Mouse (Mus musculus) NIH3T3 (cell line): ENCODE results near the gene Fam189b.
"Not testable (repeated sequence)": the region's sequence is repeated elsewhere in the genome, so short reads cannot be mapped to it uniquely, and the experiment has no call there.

Experiments used
- DNase-seq: peaks from one replicate; pipeline ENCODE4 v3.0.0-alpha.2; 2012; ENCODE audit warnings: low read depth

Gene Fam189b

DNA sequence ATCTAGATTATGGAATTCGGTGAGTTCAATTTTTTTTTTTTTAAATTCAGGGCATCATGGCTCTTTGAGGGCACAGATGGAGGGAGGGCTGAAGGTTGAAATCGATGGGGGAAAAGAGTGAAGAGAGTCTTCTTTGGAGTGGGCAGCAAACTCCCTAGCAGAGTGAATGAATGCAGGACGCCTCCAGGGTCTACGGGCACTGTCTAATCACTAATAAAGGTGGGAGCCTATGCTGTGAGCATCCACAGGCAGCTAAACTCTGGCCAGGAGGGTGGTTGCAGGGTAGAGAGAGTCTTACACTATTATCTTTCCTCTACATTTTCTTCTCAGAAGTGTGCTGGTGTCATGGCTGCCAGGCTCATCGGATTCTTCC is 20.2 kb downstream of the Fam189b start:
- peak; percentile 18 for DNase-seq

DNA sequence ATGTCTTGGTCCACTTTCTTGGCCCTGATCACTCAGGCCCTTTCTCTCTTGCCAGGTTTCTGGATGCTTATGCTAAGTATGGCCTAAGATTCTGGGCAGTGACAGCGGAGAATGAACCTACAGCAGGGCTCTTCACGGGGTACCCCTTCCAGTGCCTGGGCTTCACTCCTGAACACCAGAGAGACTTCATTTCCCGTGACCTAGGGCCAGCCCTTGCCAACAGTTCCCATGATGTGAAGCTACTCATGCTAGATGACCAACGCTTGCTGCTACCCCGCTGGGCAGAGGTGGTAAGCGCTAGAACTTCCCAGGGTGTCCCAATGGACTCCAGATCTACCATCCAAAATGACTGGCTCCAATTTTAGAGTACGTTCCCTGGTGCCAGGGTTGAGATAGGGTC is 23.1 kb downstream of the Fam189b start:
- no peak for DNase-seq

DNA sequence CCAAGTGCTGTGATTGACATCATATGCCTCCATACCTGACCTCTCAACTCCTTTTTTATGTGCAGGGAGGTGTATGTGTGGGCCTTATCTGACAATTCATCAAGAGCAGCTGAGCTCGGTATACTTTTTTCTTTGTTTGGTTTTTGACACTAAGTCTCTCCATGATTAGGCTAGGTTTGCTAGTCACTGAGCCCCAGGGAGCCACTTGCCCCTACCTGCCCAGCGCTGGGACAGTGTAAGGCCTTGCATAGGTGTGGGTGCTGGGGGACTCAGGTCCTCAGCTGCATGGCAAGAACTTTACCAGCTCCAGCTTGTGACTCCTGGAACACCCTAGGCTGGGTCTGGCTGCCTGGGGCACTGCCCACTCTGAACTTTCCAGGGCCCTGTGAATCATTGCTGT is 23.8 kb downstream of the Fam189b start:
- DNase-seq = no peak

DNA sequence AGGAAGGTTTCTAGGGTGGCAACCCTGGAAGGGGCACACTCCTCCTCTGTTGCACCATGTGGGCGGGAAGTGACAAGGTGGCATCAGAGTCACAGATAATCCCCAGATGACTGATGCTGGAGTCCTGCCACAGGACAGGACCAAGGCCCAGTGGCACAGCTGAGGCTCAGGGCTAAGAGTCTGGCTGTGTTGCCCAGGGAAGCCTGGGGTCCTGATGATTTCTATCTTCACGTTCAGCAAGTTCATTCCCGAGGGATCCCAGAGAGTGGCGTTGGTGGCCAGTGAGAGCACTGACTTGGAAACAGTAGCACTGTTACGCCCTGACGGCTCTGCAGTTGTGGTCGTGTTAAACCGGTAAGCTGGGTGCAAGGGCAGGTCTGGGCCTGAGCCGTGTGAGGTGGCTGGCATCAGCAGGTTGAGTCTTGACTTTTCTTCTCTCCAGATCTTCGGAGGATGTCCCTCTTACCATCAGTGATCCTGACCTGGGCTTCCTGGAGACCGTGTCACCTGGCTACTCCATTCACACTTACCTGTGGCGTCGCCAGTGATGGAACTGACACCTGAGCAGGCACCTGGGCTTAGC is 25.2 kb downstream of the Fam189b start:
- DNase-seq = no peak

DNA sequence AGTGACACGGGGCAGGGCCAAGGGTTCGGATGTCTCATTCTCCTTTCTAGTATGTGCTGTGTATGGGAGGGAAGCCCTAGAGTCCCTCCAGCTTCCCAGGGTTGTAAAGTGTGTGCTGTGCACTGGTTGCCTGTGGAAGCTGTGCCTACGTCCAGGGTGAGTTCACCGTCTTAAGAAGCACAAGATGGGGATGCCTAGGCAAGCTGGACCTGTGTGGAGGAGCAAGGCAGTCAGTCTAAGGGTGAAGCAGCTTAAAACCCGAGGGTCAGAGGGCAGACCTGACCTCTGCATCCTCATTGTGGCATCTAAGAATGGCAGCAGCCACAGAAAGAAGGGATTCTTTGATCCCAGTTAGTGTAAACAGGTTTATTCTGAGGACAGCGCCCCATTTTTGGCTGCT is 25.8 kb downstream of the Fam189b start:
- no peak for DNase-seq

DNA sequence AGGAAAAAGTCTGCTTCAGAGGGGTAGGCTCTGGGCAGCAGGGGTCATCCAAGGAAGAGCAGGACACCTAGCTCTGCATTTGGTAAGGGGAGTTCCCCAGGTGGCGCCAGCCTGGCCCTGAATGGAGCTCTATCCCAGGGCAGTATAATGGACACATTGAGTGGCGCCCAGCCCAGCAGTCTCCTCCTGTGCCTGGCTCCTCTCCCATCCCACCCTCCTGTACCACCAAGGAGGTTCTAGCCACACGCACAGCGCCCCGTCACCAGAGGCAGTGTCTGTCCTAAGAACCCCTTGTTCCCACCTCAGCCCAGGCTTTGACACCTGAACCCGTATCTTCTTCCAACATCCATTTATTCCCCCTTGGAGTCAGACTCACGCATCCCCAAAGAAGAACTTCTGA is 26.8 kb downstream of the Fam189b start:
- no peak for DNase-seq

DNA sequence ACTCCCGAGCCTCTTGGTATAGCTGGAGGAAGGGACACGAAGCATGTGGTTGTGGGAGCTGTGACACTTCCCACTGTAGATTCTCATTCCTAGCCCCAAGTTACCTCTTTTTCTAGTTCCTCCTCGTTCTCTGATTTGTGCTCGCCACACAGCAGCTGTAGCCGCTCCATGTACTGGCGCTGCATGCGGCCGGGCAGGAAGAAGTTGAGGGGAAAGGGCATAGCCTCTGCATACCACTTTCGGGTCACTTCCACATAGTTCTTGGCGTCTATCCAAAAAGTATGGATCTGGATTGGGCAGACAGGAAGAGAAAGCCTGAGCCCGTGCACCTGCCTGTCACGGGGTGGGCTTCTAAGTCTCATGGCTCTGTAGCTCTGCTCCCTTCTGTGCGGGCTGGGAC is 27.2 kb downstream of the Fam189b start:
- no peak for DNase-seq

DNA sequence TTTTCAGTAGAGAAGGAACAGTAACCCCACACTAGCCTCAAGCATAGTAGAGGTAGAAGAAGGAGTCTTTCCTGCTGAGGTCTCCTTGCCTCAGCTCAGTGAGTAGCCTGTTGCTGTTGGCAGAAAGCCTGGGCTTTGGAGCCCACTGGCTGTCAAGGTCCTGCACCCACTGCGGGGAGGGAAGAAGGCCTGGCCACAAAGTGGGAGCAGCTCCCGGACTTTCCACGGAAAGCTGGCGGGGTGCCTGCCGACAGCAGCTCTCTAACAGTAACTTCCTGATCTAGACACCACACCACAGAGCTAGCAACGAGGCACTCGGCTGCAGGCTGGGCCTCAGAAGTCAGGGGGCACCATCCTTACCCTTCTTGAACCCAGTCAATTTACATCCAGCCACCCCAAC is 27.8 kb downstream of the Fam189b start:
- peak; percentile 21 for DNase-seq

DNA sequence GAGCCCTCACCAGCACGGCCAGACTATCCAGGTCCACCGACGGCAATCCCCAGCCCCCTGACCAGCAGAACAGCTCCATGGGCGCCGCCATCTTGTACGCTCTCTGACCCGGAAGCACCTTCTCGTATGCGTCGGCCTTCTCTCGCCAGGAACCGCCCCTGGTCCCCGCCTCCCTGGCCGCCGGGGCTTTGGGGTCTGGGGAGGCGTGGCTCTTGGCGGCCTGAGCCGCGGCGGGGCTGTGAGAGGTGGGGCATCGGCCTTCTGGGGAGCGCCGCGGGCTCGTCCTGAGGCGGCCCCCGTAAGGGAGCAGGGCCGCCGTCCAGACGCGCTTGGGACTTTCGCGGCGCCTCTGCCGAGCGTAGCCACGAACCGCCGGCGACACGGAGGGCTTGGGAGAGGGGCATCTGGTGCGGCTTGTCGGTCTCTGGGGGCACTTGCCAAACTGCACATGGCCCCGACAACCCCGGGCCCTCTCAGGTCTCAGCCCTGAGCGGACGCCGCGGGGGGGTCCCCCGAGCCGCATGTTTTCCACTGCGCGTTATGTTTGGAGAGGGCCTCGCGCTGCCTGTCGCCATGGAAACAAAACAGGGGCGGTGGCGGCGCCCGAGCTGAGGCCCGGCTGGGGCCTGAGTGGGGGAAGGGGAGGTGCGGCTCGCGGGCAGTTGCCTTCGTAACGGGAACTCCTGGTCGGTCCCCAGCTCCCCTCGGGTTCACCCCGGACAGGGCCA is 31.0 kb downstream of the Fam189b start:
- peak; percentile 97 for DNase-seq

DNA sequence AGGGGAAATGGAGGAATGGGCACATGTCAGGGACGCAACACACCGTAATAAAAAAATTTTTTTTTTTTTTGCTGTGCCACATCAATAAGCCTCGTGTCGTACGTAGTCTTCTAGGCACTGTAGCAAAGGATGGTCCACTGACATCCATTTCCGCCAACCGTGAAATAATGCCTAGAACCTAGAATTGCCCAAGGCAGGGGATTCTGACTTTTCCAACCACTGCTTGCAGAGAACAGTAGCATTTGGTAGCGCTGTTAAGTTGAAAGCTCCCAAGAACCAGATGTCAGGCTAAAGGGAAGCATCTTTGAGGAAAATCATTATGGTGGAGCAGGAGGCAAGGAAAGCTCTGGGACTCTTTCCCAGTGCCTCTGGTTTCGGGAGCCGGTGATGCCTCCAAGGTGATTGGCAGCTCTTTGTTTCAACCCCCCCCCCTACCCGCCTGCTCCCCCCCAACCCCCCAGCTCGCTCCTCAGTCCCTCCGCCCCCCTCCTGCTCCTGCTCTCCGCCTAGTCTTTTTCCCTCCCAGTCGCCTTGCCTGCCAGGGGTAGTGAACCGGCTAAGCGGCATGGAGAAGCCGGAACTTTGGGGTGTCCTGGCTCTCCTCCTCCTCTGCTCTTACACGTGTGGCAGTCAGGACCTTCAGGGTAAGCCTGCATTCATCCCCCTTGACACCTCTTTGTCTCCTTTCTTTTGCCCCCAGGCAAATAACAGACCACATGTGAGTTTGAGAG is 31.9 kb downstream of the Fam189b start, which contains the start of gene Thbs3:
Thbs3 (plus strand) TSS at position 500 of the 731 bp plus-strand sequence.
- DNase-seq = peak; percentile 76

DNA sequence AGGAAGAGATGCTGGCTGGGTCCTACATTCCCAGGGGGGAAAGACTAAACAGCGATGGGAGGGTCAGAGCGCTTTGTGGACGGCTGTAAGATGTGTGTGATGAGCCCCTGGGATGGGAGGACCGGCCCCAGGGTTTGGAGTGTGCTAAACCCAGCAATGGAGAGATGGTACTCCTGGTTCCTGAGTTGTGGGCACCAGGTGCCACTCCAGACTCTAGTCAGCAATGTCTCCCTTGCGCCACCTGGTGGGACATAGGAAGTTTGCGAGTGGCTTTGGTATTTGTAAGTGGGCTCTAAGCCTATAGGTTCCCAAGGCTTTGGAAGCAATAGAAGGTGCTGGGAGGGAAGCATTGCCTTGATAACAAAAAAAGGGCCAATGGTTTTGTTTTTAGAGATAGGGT is 32.9 kb downstream of the Fam189b start:
- peak; percentile 94 for DNase-seq

DNA sequence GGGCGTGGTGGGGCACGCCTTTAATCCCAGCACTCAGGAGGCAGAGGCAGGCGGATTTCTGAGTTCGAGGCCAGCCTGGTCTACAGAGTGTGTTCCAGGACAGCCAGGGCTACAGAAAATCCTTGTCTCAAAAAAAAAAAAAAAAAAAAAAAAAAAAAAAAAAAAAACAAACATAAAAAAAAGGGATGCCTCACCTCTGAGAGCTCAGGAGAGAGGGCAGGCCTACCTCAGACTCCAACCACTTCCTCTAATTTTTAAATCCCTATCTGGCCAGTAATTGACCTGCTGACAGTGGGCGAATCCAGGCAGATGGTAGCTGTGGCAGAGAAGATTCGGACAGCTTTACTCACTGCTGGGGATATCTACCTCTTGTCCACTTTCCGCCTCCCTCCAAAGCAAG is 33.5 kb downstream of the Fam189b start:
- DNase-seq = not testable (repeated sequence)

DNA sequence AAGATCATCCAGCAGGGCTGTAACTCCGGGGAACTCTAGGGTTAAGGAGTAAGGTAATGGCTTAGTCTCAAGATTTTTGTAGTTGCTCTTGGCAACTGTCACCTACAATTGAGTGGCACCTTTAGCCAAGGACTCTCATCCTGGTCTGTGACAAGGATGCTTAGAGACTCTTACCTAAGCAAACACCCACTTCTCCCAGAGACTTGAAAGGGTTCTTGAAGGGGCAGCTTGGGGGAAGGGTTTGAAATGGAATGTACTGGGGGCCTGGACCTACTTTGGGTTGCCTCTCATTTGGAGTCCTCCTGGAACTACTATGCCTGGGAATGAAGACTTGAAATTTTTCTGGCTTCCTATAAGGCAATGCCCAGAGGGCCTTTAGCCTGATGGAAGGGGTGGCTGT is 35.3 kb downstream of the Fam189b start:
- DNase-seq = no peak

DNA sequence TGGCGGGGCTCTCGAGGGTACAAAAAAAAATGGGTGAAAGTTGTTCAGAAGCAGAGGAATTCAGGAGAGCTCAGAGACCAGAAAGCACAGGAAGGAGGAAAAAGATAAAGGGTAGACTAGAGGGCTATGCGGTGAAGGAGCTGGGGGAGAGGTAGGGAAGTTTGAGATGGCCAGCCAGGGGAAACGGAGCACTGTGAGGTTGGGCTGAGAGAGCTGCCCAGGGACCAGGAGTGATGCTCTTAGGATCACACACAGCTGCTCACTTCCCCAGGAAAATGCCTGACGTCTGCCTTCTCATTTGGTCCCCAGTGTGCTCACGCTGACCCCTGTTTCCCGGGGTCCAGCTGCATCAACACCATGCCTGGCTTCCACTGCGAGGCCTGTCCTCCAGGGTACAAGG is 36.6 kb downstream of the Fam189b start:
- peak; percentile 50 for DNase-seq

DNA sequence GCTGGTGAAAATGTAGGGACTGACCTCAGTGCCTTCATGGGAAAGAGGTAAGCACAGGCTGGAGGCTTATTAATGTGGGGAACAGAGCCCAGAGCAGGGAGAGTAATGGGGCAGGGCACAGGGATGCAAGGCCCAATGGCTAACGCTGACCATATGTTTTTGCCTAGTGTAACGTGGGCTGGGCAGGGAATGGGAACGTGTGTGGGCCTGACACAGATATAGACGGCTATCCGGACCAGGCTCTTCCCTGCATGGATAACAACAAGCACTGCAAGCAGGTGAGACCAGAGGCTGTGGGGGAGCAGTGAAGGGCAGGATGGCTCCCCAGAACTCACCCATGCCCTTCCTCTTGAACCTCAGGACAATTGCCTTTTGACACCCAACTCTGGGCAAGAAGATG is 38.2 kb downstream of the Fam189b start:
- DNase-seq = no peak

DNA sequence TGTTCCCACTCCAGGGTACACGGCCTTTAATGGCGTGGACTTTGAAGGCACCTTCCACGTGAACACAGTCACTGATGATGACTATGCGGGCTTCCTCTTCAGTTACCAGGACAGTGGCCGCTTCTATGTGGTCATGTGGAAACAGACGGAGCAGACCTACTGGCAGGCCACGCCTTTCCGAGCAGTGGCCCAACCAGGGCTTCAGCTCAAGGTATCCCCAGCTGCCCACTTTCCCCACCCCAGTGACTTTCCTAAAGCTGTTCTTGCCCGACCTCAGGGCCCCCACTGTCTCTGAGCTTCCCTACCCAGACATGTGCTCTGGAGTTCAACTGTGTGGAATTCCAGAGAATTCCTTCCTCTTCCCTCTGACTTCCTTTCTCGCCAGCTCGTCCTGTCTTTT is 41.9 kb downstream of the Fam189b start:
- no peak for DNase-seq

DNA sequence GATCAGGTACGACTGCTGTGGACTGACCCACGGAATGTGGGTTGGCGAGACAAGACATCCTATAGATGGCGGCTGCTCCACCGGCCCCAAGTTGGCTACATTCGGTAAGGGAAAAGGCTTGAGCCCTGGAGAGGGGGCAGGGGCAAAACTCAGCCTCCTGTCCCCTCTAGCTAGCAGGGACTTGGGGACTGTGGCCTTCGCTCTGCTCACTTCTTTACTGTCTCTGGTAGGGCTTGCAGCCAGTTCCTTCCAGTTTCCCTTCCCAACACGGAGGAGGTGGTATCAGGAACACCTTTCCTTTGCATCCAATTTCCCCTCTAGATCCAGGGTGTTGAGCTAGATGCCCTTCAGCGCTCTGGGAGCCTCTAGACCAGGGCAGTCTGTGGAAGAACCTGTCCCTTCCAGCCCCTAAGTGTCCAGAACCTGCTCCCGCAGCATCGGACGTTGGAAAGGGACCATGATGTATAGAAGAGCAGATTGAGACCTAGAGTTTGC is 42.4 kb downstream of the Fam189b start:
- DNase-seq = no peak

DNA sequence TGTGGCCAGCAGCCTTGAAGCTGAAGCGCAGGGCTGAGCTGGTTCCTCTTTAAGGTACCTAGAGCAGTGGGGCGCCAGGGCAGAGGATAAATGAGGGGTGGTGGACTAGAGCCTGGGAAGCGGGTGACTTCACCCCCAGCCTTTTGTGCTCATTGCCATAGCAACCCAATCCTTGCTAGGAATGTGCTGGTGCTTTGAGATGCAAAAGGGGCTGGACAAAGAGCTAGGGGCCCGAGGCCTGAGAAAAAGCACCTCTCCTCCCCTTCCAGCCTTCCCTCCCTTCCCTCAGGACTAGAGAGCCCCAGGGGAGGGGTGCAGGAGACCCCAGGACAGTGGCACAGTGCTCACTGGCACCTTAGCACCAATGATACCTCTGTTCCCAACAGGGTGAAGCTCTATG is 43.0 kb downstream of the Fam189b start:
- DNase-seq = no peak

DNA sequence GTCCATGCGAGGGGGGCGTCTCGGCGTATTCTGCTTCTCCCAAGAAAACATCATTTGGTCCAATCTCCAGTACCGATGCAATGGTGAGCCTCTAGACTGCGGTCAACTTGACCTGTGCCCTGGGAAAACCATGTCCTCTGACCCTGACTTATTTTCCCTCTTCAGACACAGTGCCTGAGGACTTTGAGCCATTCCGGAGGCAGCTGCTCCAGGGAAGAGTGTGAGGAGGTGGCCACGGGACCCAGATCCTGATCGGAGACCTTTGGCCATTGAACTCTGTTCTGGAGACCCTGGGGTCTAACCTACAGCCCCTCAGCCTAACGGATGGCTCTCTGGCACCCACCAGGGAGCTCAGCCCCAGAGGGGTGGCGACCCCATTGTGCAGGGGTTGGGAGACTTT is 43.4 kb downstream of the Fam189b start:
- DNase-seq = no peak

DNA sequence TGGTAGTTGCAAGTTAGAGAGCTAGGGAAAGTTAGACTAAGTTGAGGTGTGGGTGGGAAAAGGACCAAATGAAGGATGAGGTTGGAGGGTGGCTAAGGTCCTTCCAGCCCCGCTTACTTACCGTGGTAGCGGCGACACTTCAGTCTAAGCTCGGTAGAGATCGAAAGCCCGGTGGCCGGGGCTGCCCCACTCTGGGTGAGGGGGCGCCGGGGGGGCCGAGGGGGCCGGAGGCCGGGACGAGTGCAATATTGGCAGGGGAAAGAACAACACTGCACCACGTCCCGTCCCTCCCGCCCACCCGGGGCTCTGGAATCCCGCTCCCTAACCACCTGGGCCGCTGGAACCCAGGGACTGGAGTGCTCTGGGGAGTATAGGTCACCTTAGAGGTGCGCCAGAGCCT is 44.0 kb downstream of the Fam189b start, which contains the start of gene Mtx1:
Mtx1 (minus strand) TSS at position 189 of the 400 bp plus-strand sequence.
- no peak for DNase-seq

DNA sequence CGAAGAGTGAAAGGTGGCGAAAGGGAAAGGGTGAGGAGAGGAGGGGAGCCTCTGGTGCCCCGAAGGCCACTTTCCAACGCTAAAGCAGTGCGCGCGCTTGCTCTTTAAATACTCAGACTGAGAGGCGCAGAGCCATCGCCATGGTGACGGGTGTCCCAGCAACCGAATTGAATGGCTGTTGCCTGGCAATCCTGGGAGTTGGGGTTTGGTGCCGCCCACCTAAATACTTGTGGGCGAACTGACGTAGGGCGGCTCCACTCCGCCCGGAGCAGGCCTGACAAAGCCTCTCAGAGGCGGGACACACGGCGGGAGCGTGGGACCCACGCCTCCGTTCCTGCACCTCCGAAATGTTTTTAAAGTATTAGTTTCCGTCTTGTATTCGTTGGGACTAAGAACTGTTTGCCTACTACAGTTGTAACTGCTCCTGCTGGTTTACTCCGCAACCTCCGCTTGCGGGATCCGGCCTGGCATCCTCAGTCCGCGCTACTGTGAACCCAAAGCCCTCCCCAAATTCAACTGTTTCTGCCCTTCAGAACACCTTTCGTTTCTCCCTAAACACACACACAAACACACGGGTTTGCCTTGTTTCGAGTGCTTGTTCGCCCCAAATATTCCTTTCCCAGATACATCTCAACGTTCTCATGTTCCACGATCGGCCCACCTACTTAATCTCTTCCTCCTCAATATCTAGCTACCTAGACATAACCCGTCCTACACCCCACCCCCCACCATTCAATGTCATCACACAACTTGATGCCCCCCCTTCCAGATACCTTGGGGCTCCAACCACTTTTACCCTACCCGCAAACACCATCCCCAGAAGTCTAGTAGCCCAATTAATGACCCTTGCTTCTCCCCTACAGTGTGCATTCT is 44.6 kb downstream of the Fam189b start:
- DNase-seq = peak; percentile 95

DNA sequence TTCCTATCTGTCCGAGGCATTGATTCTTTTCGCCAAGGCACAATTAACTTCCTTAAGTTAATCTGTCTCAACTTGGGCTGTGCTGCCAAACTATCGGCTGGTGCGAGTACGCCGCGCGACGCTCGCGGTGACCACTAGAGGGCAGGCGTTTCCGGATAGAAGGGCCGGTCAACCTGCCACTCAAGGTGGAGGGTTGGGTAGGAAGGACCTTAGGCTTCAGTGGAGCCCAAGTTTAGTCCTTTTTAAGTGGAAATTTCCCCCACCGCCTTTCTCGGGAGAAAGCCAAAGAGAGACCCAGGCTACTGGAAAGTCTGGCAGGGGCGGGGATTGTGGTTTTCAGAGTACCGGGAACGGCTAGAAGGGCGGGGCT is 45.2 kb downstream of the Fam189b start:
- DNase-seq = peak; percentile 94
